Mouse (Mus musculus) embryonic facial prominence, embryonic 13.5 days (tissue): ENCODE data around the gene Prickle1. TPM values are rescaled to one million over a fixed set of nuclear protein-coding genes. Genes with fewer than 3 reads are reported as not detected.

Source experiments
- ATAC-seq: fragments of 200-750 bp; cut with Nextera tagmentation; 2 replicates; pipeline ENCODE4 v1.8.0; 2017; ENCODE audit warnings: low read depth; ENCODE audit not compliant: insufficient number of reproducible peaks, insufficient read depth, low FRiP score, low TSS enrichment
- H3K27ac ChIP-seq: fragments of 300-500 bp; sonication (generic); 2 replicates; pipeline ENCODE4 v1.5.1; 2015; ENCODE audit warnings: moderate library complexity, mild to moderate bottlenecking, inconsistent platforms
- H3K27me3 ChIP-seq: fragments of 300-500 bp; sonication (generic); 2 replicates; pipeline ENCODE4 v1.6.1; 2015; ENCODE audit warnings: mild to moderate bottlenecking, inconsistent platforms
- H3K36me3 ChIP-seq: fragments of 300-500 bp; sonication (generic); 2 replicates; pipeline ENCODE4 v1.6.1; 2015; ENCODE audit warnings: mild to moderate bottlenecking, inconsistent platforms
- H3K4me1 ChIP-seq: fragments of 300-500 bp; sonication (generic); 2 replicates; pipeline ENCODE4 v1.6.1; 2015; ENCODE audit warnings: inconsistent platforms
- H3K4me2 ChIP-seq: fragments of 300-500 bp; sonication (generic); 2 replicates; pipeline ENCODE4 v1.6.1; 2015; ENCODE audit warnings: moderate library complexity, mild to moderate bottlenecking, inconsistent platforms
- H3K4me3 ChIP-seq: fragments of 300-500 bp; sonication (generic); 2 replicates; pipeline ENCODE4 v1.5.1; 2015; ENCODE audit warnings: mild to moderate bottlenecking, inconsistent platforms
- H3K9ac ChIP-seq: fragments of 300-500 bp; sonication (generic); 2 replicates; pipeline ENCODE4 v1.6.1; 2015; ENCODE audit warnings: mild to moderate bottlenecking, inconsistent platforms
- H3K9me3 ChIP-seq: fragments of 300-500 bp; sonication (generic); 2 replicates; pipeline ENCODE4 v1.6.1; 2016; ENCODE audit warnings: inconsistent platforms
- WGBS: fragments of 180-500 bp; shearing (Covaris S2); methylation state at CpG from one replicate; pipeline ENCODE4 v1.1.7; 2015; ENCODE audit warnings: mixed read lengths; 5-methylcytosine and 5-hydroxymethylcytosine counted together
- polyA plus RNA-seq: library from polyadenylated mRNA; unstranded; fragments of >200 nt; fragmentation: Nextera tagmentation; extraction: Ambion mirVana; gene quantifications from 2 replicates; pipeline ENCODE4 v1.2.1, GENCODE M21; 2015

Gene Prickle1
- polyA plus RNA-seq, 1 experiment from 2014 or later, result 46.5 TPM

- H3K36me3 ChIP-seq, result no peaks in the 10 kb centered on the region
- H3K4me2 ChIP-seq, result peak overlapping the region; percentile 81
- peak overlapping the region; percentile 84 for H3K27ac ChIP-seq
- WGBS, result 51% methylated on average over 3 of the region's 3 CpGs
- no peak for ATAC-seq
- peak overlapping the region; percentile 94 for H3K4me3 ChIP-seq
- H3K9ac ChIP-seq, result peak overlapping the region; percentile 63
- H3K27me3 ChIP-seq, result no peaks in the 10 kb centered on the region
- peaks cover 64% of the 10 kb centered on the region for H3K4me1 ChIP-seq
- H3K9me3 ChIP-seq, result no peaks in the 10 kb centered on the region
Observed at GRCm38 (mm10) chr15:93592596-93592995, 3.1 kb downstream of the Prickle1 start.

GRCm38 (mm10) chr15:93591831-93592321 lies 3.8 kb downstream of the Prickle1 start:
- Histone ChIP-seq H3K36me3 (no peaks in the 10 kb centered on the region), H3K9me3 (no peaks in the 10 kb centered on the region), H3K4me2 (peak overlapping the region; percentile 81), H3K4me1 (peaks cover 66% of the 10 kb centered on the region), H3K27me3 (no peaks in the 10 kb centered on the region), H3K27ac (peak overlapping the region; percentile 84), H3K9ac (peak overlapping the region; percentile 63), H3K4me3 (peak overlapping the region; percentile 94)
- peak; percentile 38 for ATAC-seq
- under 1% methylated on average over 12 of the region's 12 CpGs for WGBS

DNA sequence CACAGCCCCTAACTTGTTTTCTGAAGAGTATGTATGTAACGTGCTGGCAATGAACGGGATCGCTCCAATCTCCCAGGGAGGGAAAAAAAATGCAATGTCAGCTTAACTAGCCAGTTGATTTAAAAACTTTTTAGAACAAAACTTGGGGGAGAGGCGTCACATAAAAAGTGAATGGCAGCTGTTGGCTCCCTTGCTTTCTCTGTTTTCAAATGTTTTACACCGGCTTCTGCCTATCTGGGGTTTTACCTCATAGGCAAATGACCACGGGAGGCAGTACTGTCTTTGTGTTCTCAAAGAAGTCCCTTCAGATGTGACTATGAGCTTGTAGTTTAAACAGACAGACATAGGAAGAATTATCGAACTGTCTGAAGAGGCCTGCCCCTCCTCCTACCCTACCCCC lies 4.3 kb downstream of the Prickle1 start:
- Histone ChIP-seq H3K36me3 (no peaks in the 10 kb centered on the region), H3K4me2 (peak overlapping the region; percentile 81), H3K4me3 (peak overlapping the region; percentile 94), H3K27ac (peak overlapping the region; percentile 84), H3K9me3 (no peaks in the 10 kb centered on the region), H3K4me1 (peaks cover 61% of the 10 kb centered on the region), H3K9ac (peak overlapping the region; percentile 63), H3K27me3 (no peaks in the 10 kb centered on the region)
- 16% methylated on average over 7 of the region's 7 CpGs for WGBS
- ATAC-seq, result no peak

- no peak for ATAC-seq
- no peaks in the 10 kb centered on the region for H3K27me3 ChIP-seq
- WGBS, result 53% methylated on average over 6 of the region's 6 CpGs
- H3K9me3 ChIP-seq, result no peaks in the 10 kb centered on the region
- H3K27ac ChIP-seq, result peak overlapping the region; percentile 66
- H3K36me3 ChIP-seq, result peaks cover 14% of the 10 kb centered on the region
- H3K4me2 ChIP-seq, result peak overlapping the region; percentile 14; the same call in 1 of the 2 replicates
- H3K4me3 ChIP-seq, result no peak overlapping the region
- H3K9ac ChIP-seq, result no peak overlapping the region
- peaks cover 60% of the 10 kb centered on the region for H3K4me1 ChIP-seq
Observed at GRCm38 (mm10) chr15:93588401-93588800, 7.3 kb downstream of the Prickle1 start.

- Histone ChIP-seq H3K4me1 (peaks cover 55% of the 10 kb centered on the region), H3K4me3 (no peak overlapping the region), H3K9ac (no peak overlapping the region), H3K36me3 (peaks cover 14% of the 10 kb centered on the region), H3K27me3 (no peaks in the 10 kb centered on the region), H3K9me3 (no peaks in the 10 kb centered on the region), H3K4me2 (peak overlapping the region; percentile 20; the same call in 1 of the 2 replicates), H3K27ac (no peak overlapping the region)
- 66% methylated on average over 8 of the region's 8 CpGs for WGBS
- no peak for ATAC-seq
Observed at GRCm38 (mm10) chr15:93587660-93588059, 8.0 kb downstream of the Prickle1 start.

DNA sequence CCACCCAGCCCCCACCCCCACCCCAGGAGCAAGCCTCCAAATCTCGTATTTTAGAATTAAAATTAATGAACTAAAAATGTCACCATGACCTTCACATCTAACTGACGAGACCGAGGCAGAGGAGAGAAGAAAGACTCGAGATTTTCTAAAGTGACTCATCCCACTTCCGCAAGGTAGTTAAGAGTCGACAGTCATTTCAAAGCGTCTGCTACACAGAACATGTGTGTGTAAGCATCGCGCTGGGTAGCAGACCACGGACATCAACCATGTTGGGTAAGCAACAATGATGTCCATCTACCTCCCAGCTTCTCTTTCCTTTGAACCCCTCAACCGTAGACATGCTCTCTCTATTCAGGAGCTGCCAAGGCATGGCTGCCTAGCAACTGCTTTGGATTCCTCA lies 12.6 kb downstream of the Prickle1 start:
- H3K4me1 ChIP-seq, result peaks cover 28% of the 10 kb centered on the region
- no peak overlapping the region for H3K9ac ChIP-seq
- peaks cover 24% of the 10 kb centered on the region for H3K36me3 ChIP-seq
- 85% methylated on average over 11 of the region's 11 CpGs for WGBS
- peaks cover 6% of the 10 kb centered on the region; the same call in 1 of the 2 replicates for H3K9me3 ChIP-seq
- H3K27me3 ChIP-seq, result no peaks in the 10 kb centered on the region
- H3K4me3 ChIP-seq, result no peak overlapping the region
- H3K4me2 ChIP-seq, result no peak overlapping the region
- ATAC-seq, result no peak
- H3K27ac ChIP-seq, result no peak overlapping the region

GRCm38 (mm10) chr15:93581736-93582135 lies 14.0 kb downstream of the Prickle1 start:
- Histone ChIP-seq H3K4me1 (peaks cover 20% of the 10 kb centered on the region), H3K9me3 (peaks cover 7% of the 10 kb centered on the region; the same call in 1 of the 2 replicates), H3K4me2 (no peak overlapping the region), H3K36me3 (peaks cover 31% of the 10 kb centered on the region), H3K27ac (no peak overlapping the region), H3K9ac (no peak overlapping the region), H3K27me3 (no peaks in the 10 kb centered on the region), H3K4me3 (no peak overlapping the region)
- 90% methylated on average over 8 of the region's 8 CpGs for WGBS
- ATAC-seq, result no peak

- Histone ChIP-seq H3K36me3 (peaks cover 30% of the 10 kb centered on the region), H3K27me3 (no peaks in the 10 kb centered on the region), H3K4me3 (no peak overlapping the region), H3K4me2 (no peak overlapping the region), H3K4me1 (peaks cover 31% of the 10 kb centered on the region), H3K27ac (no peak overlapping the region; the same call in 1 of the 2 replicates), H3K9ac (no peak overlapping the region), H3K9me3 (peaks cover 7% of the 10 kb centered on the region; the same call in 1 of the 2 replicates)
- ATAC-seq, result no peak
- 36% methylated on average over 9 of the region's 9 CpGs for WGBS
Observed at GRCm38 (mm10) chr15:93579899-93580298, 15.8 kb downstream of the Prickle1 start.

DNA sequence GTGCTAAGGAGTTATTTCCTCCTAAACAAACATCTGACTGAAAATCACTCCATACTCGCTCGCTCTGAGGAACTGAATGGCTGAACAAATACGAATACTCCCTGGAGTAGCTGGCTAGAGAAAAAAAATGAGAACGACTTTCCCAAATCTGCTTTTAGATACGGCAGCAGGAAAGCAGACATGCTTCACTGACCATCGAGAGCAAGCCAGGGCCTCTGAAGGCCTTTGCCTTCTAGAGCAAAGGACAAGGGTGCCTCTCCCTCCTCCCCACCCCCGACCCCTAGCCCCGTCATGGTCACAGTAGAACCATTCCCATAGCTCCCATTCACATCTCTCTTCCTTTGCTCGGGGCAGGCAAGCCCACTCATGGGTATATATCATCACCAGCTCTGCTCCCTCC lies 16.6 kb downstream of the Prickle1 start:
- no peak overlapping the region for H3K9ac ChIP-seq
- H3K4me1 ChIP-seq, result peaks cover 31% of the 10 kb centered on the region
- peaks cover 7% of the 10 kb centered on the region; the same call in 1 of the 2 replicates for H3K9me3 ChIP-seq
- H3K4me2 ChIP-seq, result no peak overlapping the region
- no peak for ATAC-seq
- WGBS, result 87% methylated on average over 9 of the region's 9 CpGs
- H3K36me3 ChIP-seq, result peaks cover 29% of the 10 kb centered on the region
- no peak overlapping the region for H3K27ac ChIP-seq
- no peak overlapping the region for H3K4me3 ChIP-seq
- no peaks in the 10 kb centered on the region for H3K27me3 ChIP-seq

- H3K4me1 ChIP-seq, result peaks cover 18% of the 10 kb centered on the region
- WGBS, result 60% methylated on average over 9 of the region's 9 CpGs
- peaks cover 30% of the 10 kb centered on the region for H3K36me3 ChIP-seq
- H3K27ac ChIP-seq, result peak overlapping the region; percentile 44; the same call in 1 of the 2 replicates
- H3K4me2 ChIP-seq, result no peak overlapping the region
- peaks cover 7% of the 10 kb centered on the region; the same call in 1 of the 2 replicates for H3K9me3 ChIP-seq
- H3K9ac ChIP-seq, result no peak overlapping the region
- no peak overlapping the region for H3K4me3 ChIP-seq
- H3K27me3 ChIP-seq, result no peaks in the 10 kb centered on the region
- ATAC-seq, result no peak
Observed at GRCm38 (mm10) chr15:93576361-93576760, 19.3 kb downstream of the Prickle1 start.

DNA sequence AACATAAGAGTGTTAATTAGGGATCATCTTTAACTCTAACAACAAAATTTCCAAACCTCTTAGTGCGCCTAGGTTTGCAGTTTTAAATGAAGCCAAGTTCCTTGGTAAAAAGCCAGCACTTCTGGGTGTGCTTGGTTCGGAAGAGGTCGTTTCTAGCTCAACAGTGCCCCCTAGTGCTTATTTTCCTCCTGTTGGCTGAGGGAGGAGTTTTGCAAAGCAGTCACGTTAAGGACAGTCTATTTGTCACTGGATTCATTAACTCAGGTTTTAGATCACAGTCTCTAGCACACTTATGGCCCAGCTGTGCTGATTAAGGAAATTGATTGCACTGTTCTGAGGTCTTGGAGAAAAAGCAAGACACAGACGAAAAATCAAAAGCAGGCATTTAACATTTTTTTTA lies 19.8 kb downstream of the Prickle1 start:
- no peak overlapping the region for H3K4me3 ChIP-seq
- no peak overlapping the region for H3K4me2 ChIP-seq
- H3K36me3 ChIP-seq, result peaks cover 30% of the 10 kb centered on the region
- no peaks in the 10 kb centered on the region for H3K27me3 ChIP-seq
- peaks cover 14% of the 10 kb centered on the region for H3K4me1 ChIP-seq
- H3K9ac ChIP-seq, result no peak overlapping the region
- ATAC-seq, result no peak
- no peak overlapping the region for H3K27ac ChIP-seq
- 8% methylated on average over 5 of the region's 5 CpGs for whole genome bisulfite sequencing
- peaks cover 7% of the 10 kb centered on the region; the same call in 1 of the 2 replicates for H3K9me3 ChIP-seq

- Histone ChIP-seq H3K27me3 (no peaks in the 10 kb centered on the region), H3K4me3 (no peak overlapping the region), H3K27ac (no peak overlapping the region), H3K9ac (no peak overlapping the region), H3K9me3 (no peaks in the 10 kb centered on the region), H3K4me1 (peaks cover 20% of the 10 kb centered on the region), H3K36me3 (peaks cover 19% of the 10 kb centered on the region), H3K4me2 (no peak overlapping the region)
- no peak for ATAC-seq
- 78% methylated on average over 10 of the region's 10 CpGs for WGBS
Observed at GRCm38 (mm10) chr15:93572889-93573288, 22.8 kb downstream of the Prickle1 start.
